Mouse (Mus musculus) gastrocnemius, postnatal 14 days (tissue): ENCODE measurements around the gene March9. TPM values are rescaled to one million over a fixed set of nuclear protein-coding genes. Genes with fewer than 3 reads are reported as not detected.

ENCODE experiments used
- DNase-seq: peaks from one replicate; pipeline ENCODE4 v3.0.0; 2021; ENCODE audit warnings: mixed read lengths
- intact Hi-C: fragments of 180-260 bp; cut with DNase I; formaldehyde crosslinking; loops from one replicate; pipeline ENCODE4 v1.15.1; 2025; ENCODE audit warnings: low total_unique reads
- long read RNA-seq, 2 experiments: library from polyadenylated mRNA; stranded (forward); transcript quantifications; one replicate each; pipeline ENCODE4 v2.0.0; 2021
- total RNA-seq, 2 experiments: library from RNA; stranded (reverse); gene quantifications; 2 replicates each; pipeline ENCODE4 v1.2.3; 2021

March9 gene
- total RNA-seq: 1 to 10 TPM in 1 of 2 experiments, under 1 TPM in 1; 0.82 to 1.2 TPM
- long read RNA-seq, experiment 1: 0 reads
- long read RNA-seq, experiment 2: 0 reads

DNA sequence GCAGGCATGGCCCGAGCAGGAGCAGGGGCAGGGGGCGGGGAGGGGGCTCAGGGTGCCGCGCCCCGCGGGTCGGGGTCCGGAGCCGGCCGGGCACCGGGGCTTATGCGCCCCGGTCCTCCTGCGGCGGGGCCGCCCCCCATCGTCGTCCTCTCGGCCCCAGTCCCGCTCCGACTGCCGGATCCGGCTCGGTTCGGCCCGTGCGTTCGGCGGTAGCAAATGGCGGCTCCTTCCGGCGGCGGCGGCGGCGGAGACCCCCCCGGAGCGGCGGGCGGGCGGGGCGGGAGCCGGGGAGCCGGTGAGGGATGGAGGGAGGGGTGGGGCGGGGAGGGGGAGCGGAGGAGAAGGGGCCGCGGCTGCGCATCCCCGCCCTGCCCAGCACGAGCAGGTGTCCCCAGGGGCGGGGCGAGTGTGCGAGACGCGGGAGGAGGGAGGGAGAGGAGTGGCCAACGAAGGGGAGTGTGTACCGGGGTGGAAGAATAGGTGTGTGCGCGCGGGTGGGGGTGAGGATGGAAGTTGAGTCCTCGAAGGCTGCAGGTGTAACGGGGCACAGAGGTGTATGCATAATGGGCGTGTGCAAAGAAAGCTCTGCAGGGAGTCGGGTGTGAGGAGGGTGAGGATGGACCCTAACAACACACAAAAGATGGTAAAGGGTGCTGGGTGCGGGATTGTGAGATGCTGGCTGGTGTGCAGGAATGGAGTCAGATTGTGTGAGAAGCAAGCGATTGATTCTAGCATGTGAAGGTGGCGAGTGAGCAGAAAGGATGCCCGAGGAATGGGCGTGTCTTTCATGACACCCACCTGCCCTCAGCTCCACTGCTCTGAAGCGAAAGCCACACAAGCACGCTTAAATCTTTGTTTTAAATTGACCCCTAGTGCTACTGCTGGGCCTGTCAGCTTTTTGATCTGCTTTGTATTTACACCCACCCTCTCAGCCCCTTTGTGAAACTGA is at the start of gene March9:
TSS of gene March9 (minus strand) at position 217 of the 949 bp plus-strand sequence.
- intact Hi-C loops: no loop called here
- DNase-seq: peak; percentile 43

DNA sequence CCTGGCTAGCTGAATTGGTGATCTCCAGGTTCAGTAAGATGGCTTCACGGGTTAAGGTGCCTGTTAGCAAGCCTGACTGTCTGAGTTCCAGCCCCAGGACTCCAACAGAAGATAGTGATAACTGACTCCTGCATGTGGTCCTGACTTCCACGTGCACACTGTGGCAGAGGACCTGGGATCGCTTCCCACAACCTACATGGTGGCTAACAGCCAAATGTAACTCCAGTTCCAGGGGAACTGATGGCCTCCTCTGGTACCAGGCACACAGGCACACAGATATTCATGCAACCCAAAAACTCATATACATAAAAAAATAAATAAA is 48.2 kb upstream of the March9 start:
- no peak for DNase-seq
- intact Hi-C loops: no loop called here

DNA sequence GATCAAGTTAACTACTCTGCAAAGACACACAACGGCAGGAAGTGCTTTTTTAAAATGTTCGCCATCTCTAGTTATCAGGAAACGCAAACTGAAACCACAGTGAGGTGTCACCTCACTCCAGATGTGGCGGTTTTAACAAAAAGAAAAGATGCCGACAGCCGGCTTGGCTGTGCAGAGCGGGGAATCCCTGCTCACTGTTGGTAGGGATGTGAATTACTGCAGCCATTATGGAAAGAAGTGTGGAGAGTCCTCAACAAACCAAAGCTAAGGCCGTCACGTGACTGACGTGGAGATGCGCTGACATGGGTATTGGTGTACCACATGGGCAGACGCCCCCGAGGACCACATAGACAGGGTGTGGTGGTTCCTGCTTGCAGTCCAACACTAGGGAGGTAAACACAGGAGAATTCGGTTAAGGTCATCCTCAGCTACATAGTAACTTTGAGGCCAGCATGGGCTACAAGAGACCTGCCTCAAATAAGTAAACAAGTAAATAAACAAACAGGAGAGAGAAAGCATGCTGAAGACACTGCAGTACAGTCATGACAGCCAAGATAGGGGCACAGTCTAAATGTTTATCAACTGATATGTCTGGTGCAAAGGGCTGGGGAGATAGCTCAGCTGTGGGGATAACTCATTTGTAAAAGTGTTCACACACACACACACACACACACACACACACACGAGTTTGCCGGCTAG is 47.7 kb upstream of the March9 start:
- intact Hi-C loops: no loop called here
- DNase-seq: no peak

DNA sequence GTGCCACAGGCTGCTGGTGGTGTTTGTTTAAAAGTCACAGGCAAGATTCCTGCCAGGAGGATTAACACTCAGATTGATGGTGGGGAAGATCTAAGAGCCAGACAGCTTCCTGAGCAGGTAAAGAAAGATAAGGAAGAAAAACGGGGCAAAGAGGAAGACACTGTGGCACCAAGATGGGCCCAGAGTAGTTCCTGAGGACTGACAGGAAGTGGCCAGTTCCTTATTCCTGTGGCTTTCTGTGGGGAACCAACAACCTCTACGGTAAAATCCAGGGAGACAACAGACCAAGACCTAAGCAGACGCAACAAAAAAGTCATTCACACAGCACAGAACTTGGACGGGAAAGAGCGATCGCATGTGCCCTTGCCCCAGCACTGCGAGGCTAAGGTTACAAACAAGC is 43.6 kb upstream of the March9 start:
- DNase-seq: no peak
- intact Hi-C loops: no loop called here

DNA sequence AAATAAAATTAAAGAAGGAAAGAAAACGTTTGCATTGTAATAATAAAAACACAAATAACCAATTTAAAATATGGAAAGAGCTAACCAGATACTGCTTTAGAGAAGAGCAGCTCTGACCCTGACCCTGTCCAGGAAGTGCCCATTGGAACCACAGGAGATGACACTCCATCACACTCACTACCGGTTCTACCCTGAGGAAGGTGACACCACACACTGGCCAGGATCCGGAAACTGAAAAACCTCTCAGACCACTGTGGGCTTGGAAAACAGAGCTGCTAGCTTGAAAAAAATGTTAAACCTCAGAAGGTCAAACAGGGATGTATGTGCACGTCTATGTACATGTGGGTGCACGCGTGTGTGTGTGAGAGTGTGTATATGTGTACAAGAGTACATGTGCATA is 41.2 kb upstream of the March9 start:
- intact Hi-C loops: no loop called here
- no peak for DNase-seq

DNA sequence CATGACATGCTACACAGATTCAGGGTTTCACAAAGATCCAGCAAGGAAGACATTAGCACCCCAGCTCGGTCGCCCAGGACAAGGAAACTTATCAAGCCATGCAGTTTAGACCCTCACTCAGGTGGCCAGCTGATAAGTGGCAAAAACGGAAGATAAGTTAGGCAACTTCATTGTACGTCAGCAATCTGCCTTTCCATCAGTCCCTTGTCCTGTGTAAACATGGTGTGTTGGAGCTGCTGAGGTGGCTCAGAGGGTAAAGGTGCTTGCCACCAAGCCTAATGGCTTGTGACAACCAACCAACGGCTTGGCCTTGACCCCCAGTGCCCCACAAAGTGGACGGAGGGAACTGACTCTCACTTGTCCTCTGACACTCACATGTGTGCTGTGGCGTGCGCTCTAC is 40.4 kb upstream of the March9 start:
- DNase-seq: no peak

DNA sequence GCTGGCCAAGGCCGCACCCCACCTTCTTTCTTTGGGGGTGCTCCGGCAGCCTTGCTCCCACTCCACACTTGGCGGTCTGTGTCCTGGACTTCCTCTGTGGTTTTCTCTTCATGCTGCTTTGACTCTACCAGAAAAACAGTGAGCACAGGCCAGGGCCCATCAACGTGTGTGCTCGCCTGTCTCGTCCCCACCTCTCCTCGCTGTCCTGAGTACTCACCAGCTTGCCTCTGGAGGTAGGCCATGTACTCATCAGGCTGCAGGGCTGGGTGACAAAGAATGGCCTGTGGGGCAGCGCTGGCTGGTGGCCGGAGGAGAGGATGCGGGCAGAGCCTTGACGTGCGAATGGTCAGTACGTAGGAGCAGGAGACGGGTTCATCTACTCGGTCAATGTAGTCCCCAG is 39.9 kb upstream of the March9 start:
- no peak for DNase-seq
- intact Hi-C loops: no loop called here

More for the DNA sequence above, 40.4 kb upstream of the March9 start:
- intact Hi-C loops: no loop called here

DNA sequence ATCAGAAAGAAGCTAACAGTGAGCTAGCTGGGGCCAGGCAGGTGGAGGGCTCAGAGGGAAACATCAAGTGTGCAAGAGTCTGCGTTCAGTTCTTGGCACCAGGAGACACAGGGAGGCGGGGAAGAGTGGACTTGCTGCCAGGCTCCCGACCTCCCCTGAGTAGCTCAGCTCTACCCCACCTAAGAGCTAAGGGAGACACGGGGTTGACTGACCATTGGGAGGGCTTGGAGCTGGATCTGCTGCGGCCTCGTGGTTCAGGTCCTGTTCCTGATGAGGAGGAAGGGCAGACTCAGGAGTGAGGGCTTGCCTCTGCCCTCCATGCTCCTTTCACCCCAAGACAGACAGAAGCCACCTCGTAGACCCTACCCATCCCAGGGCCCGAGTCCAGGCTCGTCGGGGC is 39.2 kb upstream of the March9 start:
- intact Hi-C loops: no loop called here
- no peak for DNase-seq

DNA sequence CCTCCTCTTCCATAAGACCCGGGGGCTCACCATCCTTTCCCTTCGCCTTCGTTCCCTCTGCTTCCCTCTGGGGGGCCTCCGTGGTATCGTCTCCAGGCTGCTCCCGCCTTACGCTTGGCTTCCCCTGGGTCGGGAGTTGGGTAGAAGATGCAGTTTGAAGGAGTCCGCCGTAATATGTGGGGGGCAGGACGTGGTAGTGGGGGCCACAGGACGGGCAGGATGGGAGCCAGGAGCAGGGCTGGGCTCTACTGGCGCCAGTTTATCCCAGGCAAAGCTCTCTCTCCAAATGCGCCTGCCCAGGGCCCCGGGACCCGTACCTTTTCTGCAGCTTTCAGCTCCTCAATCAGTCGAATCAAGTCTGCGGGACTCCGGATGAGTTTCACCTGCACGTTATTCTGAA is 38.5 kb upstream of the March9 start:
- intact Hi-C loops: no loop called here
- DNase-seq: no peak

DNA sequence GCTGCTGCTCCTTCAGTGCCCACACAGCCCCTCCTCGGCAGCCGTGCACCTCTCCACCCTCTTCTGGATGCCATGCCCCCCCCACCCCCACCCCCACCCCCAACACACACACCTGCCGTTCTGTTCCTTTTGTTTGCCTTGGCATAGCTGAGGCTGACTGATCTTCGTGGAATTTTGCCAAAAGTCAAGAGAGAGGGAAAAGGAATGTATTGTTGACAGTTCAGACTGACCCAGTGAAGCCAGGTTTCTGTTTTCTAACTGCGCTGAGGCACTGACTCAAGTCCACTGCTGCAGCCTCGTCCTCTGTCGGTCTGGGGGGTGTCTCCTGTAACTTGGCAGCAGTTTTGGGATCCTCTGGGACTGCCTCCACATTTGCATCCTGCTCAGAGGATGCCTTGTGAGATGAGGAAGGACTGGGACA is 34.4 kb upstream of the March9 start:
- DNase-seq: no peak
- intact Hi-C loops: no loop called here

DNA sequence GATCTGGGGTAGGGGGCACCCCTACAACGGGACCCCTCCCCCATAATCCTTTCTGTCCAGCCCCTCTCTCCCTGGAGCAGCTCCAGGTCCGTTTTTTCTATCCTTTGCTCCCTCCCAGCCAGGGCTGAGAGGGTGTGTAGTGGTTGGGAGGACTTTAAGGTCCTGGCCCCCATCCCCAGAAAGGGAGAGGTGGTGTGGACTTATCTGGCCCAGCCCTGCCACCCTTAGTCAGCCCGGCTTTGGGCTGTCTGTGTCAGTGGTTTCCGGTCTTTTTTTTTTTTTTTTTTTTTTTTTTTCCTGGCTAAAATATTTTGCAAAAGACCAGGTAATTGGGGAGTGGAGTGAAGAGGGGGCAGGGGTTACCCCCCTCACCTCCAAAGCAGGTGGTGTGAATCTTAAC is 32.8 kb upstream of the March9 start:
- no peak for DNase-seq
- intact Hi-C loops: no loop called here

DNA sequence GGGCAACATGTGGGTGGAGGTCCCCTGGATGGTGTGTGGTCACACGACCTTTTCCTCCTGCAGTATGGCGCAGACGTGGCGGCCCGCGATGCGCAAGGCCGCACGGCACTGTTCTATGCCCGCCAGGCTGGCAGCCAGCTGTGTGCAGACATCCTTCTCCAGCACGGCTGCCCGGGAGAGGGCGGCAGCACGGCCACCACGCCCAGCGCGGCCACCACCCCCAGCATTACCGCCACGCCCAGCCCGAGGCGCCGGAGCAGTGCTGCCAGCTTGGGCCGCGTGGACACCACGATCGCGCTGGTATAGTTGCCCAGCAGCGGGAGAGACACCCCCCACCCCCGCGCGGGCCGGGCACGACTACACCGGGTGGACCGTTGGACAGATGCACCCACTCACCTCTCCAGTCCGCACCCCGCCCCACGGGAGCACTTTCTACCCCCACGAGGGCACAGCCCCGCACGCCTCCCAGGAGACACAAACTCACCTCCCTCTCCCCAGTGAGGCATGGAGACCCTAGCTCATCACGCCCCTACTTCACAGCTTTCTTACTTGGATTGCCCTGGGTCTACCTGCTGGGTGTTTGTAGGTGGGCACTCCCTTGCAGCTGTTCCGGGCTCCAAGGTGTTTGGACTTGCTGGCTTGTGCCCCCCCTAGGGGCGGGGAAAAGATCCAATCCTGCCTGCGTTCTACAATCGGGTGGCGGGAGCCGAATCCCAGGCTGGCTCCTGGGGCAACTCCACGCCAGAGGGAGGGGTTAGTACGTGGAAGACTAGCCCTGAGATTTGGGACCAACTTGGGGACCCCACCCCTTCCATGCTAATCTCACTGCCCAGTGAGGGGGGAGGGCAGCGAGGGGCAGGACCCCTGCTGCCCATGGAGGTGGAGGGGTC is 31.8 kb upstream of the March9 start:
- intact Hi-C loops: no loop called here
- peak; percentile 61 for DNase-seq

DNA sequence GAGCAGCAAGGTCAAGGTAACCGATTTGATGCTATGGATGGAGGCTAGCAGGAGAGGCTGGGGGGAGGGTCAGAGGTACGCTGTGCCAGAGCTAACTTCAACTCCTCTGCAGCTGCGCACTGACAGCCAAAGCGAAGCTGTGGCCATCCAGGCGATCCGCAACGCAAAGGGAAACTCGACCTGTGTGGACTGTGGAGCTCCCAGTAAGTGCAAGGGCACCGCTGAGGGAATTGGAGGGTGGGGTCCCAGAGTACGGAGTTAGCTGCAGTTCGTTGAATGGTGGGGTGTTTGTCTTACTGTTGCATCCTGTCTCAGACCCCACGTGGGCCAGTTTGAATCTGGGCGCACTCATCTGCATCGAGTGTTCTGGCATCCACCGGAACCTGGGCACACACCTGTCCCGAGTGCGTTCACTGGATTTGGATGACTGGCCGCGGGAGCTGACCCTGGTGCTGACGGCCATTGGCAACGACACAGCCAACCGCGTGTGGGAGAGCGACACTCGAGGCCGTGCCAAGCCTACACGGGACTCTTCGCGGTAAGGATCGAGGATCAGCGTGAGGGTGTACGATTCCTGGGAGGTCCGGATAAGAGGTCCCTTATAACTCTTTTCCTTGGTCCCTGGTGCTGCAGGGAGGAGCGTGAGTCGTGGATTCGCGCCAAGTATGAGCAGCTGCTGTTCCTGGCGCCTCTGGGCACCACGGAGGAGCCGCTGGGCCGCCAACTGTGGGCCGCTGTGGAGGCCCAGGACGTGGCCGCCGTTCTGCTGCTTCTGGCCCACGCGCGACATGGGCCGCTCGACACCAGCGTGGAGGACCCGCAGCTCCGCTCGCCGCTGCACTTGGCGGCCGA is 30.8 kb upstream of the March9 start:
- peak; percentile 70 for DNase-seq
- intact Hi-C loops: no loop called here

DNA sequence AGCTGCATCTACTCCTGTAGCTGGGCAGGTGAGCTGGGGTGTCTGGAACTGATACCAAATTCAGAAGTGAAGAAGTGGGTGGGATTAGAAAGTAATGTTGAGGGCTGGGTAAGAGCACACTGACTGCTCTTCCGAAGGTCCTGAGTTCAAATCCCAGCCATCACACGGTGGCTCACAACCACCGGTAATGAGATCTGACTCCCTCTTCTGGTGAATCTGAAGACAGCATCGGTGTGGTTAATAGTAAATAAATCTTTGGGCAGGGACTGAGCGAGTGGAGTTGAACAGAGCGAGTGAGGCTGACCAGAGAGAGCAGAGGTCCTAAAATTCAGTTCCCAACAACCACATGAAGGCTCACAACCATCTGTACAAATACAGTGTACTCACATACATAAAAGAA is 25.6 kb upstream of the March9 start:
- DNase-seq: no peak
- intact Hi-C loops: no loop called here

DNA sequence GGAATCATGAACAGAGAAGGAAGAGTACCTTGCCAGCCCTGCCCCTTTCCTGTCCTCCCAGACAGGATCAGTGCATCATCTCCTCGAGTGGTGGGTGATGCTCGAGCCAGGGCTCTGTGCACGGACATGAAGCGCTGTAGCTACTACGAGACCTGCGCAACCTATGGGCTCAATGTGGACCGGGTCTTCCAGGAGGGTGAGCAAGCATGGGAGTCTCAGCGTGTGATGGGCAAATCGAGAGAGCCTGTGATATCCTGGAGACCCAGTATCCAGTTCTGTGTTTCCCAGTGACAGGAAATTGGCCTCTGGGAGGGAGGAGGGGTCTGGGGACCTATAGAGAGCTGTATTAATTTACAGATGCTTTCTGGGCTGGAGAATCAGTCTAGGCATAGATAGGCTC is 25.1 kb upstream of the March9 start:
- intact Hi-C loops: no loop called here
- no peak for DNase-seq

DNA sequence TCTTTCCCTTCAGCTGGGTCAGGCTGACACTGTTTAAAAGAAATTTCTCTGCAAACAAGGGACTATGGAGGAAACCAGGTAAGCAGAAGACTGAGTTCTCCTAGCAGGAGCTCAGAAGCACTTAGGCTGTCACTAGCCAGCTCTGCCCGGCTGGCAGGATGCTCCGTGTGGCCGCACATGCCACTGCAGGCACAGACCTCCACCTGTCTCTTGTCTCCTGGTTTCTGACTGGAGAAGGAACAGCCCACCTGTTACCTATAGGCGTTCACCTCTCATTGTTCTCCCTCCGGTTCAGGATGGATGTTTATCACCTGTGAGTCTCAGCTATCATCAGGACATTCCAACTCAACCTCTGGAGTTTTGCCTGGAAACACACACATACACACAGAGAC is 23.9 kb upstream of the March9 start:
- intact Hi-C loops: no loop called here
- DNase-seq: no peak

DNA sequence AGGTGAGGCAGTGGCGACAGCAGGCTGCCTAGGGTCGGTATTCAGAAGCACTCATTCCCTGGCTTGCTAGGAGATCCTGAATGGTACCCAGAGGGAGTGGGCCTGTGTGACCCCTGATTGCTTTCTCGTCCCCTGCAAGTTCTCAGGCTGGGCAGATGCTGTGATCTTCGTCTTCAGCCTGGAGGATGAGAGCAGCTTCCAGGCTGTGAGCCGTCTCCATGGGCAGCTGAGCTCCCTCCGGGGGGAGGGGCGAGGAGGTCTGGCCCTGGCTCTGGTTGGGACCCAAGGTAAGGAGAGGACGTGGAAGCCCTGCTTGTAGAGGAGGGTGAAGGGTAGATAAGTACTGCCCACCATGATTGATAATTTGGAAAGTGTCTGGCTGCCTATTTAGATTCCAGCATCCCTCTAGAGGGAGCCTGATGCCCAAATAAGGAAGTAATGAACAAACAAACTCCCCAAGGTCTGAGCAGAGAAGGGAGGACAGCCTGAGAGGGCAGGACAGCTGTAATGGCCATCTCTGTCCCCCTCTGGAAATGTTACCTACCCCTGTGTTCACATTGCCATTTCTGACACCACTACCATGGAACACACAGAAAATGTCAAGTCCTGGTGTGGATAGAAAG is 23.4 kb upstream of the March9 start:
- no peak for DNase-seq
- intact Hi-C loops: no loop called here

DNA sequence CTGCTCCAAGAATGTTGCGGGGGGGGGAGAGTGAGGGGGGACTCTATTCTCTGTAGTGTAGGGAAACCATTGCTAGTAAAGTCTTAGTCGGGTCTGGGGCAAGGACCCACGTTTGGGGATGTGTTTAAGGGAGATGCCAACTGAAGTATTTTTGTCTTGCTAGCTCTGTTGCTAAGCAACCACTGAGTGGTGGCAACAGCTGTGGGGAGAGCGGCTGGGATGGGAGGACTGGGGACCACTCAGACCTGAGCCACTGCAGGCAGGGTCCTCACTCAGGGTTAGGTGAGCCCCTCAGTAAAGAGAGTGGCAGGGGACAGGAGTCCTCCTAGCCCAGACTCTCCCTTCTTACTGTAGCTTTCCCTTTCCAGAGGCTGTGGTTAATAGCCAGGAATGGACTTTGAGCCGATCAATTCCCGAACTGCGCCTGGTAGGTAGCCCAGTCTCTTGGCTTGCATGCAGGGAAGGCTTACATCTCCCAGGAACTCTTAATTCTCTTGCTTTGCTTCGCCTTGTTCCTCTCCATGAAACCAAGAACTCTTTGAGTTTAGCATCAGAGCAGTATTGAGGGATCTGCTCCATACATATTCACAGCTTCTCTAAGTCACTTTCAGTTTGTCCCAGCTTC is 22.1 kb upstream of the March9 start:
- DNase-seq: no peak
- intact Hi-C loops: no loop called here
